Mouse (Mus musculus): ENCODE measurements around the gene Tuba4a.

Tuba4a gene

DNA sequence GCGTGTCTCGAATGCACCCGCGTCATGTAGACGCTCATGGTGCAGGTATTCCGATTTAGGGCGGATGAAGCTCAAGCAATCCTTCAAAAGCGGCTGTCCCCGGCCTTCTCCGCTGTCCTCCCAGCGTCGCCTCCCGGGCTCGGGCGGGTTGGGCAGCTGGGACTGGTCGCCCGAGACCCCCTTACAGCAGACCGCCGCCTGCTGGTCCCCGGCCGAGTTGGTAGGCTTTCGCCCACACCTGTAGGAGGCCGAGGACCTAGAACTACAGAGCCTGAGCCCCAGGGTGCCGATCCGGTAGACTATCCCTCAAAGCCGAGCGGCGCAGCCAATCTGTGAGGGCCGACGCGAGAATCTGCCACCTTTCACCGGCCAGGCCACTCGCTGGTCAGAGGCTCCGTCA lies at the start of gene Tuba4a:
TSS of gene Tuba4a (minus strand) at position 335 of the 400 bp plus-strand sequence.
- DNase-seq (ENCODE audit: extremely low spot score) = no peak

DNA sequence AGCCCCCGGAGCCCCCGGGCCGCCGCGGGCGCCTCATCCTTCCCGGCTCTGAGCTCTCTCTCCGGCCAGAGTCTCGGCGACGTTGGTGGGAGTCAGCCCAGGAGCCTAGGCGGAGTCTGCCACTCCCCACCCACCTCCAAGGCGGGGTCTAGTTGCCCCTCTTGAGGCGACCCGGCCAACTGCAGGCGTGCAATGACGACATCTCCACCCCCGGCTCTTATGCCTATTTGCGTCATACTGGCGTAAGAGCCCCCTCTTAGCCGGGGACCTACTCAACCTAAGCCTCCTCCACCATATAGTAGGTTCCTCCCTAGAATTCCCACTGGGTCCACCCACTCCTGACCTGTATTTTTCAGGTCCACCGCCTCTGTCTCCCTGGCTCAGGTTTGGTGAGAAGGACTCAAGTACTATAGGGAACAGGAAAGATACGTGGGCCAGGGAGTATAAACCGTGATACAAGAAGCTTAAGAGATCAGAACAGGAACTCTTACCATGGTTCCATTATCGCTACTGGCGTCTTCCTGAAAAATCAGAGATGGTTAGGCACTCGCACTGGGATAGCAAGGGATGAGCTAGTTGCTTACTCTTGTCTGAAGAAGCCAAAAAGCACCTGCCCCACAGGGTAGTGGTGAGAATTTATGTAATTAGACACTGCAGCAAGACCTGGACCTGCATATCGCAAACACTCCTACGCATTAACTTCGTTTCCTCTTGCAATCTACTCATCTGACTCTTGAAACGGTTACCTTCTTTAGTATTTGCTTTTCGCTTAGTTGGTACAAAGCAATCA lies 44.6 kb upstream of the Tuba4a start, which contains the start of gene Ptprn:
TSS of gene Ptprn (minus strand) at position 412 of the 790 bp plus-strand sequence.
- DNase-seq (ENCODE audit: extremely low spot score) = no peak

GRCm38 (mm10) chr1:75262969-75263951 lies 43.6 kb upstream of the Tuba4a start:
- DNase-seq (ENCODE audit: extremely low spot score) = peak; percentile 74

- no peak for DNase-seq (ENCODE audit: extremely low spot score)
These were observed 41.6 kb upstream of the Tuba4a start for GRCm38 (mm10) chr1:75261278-75261677.

DNA sequence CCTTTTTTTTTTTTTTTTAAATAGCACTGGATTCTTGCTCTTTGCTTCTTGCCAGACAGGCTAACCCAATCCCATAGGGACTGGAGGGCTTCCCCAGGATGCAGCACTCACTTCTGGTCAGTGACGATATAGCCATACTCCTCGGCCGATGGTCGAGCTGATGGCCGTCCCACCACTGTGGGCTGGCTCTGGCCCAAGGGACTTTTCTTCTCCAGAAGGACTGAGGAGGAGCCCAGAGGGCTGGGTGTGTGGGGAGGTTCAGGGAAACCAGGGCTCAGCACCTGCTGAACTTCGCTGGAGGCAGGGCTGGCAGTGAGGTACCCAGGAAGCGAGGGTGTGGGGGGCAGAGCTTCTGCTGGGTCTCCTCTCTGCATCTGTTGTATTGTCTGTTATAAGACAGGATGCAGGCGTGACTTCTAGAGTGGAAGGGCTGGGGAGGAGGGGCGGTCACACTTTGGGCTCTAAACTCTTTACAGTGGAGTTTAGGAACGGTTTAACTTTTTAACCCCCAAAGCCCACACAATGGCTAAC lies 35.9 kb upstream of the Tuba4a start:
- no peak for DNase-seq (ENCODE audit: extremely low spot score)

GRCm38 (mm10) chr1:75254625-75255013 lies 35.0 kb upstream of the Tuba4a start:
- no peak for DNase-seq (ENCODE audit: extremely low spot score)

GRCm38 (mm10) chr1:75253849-75254624 lies 34.4 kb upstream of the Tuba4a start:
- peak; percentile 73 for DNase-seq (ENCODE audit: extremely low spot score)

DNA sequence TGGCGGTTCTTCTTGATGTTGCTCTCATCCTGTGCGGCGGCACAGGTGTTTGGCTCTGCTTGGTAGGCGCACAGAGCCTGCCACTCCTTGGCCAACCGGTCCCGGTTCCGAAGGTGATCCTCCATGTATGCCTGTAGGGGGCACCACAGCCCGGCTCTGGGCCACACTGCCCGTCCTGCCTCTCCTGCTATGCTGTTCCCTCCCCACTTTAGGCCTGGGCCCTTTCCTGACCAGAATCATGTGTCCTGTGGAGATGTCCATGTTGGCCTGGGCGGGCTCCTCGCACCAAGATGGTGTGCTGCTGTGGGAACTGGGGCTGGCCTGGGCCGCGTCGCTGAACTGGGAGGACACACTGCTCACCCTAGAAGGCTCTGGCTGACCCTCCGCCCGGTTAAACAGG lies 33.4 kb upstream of the Tuba4a start:
- no peak for DNase-seq (ENCODE audit: extremely low spot score)

- DNase-seq (ENCODE audit: extremely low spot score) = no peak
These were observed 32.6 kb upstream of the Tuba4a start for GRCm38 (mm10) chr1:75252308-75252707.

DNA sequence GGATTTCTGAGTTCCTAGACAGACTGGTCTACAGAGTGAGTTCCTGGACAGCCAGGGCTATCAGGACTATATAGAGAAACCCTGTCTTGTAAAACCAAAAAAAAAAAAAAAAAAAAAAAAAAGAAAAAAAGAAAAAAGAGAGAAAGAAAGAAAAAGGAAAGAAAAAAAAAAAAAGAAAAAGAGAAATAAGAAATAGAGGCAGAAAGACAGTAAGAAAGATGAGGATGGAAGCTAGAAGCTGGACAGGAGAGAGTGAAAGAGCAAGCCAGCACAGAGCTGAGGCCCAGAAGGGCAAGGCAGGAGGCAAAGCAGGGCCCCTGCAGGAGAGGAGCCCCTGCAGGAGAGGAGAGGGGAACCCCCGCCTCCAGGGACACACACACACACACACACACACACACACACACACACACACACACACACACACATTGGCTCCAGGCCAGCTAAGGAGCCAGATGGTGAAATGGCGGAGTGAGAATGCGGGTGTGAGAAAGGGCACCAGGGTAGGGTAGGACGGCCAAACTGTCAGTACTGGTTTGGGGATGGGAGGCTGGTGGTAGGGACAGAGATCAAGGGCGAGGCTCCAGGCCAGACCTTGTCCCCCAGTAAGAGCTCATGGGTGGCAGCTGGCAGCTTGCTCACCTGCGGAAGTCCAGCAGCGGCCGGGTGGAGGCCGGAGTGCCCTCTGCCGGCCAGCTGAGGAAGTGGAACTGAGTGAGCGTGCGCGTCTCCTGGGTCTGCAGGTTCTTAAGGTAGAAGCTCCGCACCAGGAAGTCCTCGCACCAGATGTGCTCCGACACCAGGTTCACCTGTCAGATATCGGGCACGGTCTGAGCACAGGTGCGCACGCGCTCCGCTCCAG lies 31.7 kb upstream of the Tuba4a start:
- peak; percentile 74 for DNase-seq (ENCODE audit: extremely low spot score)

- no peak for DNase-seq (ENCODE audit: extremely low spot score)
These were observed 30.8 kb upstream of the Tuba4a start for GRCm38 (mm10) chr1:75250498-75250897.

DNA sequence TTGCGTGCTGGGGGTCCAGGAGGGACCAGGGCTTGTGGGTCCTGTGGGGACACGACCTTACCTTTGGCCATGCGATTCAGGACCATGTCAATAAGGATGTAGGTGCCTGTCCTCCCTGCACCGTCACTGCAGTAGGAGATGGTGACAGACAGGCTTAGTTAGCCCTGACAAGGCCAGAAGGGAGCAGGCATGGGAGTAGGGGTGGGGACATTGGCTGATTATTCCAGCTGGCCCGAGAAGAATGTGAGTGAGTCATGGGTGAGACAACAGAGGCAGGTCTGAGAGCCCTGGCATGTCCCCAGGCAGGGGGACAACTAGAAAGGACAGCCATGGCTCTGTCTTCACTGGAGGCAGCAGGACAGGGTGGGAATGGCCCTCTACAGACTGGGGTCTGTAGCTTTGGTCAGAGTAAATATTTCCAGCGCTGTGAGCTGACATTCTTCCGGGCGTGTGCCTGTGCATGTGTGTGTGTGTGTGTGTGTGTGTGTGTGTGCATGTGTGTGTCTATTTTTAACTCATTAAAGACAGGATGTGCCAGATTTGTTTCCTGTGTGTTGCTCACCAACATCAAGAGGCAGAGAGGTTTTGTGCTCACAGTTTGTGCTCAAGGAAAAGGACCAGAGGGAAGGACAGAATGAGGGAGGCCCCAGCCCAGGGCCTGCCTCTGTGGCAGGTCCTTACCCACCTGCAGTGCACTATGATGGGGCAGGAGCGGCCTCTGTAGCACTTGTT lies 28.5 kb upstream of the Tuba4a start:
- no peak for DNase-seq (ENCODE audit: extremely low spot score)

- DNase-seq (ENCODE audit: extremely low spot score) = no peak
These were observed 27.6 kb upstream of the Tuba4a start for GRCm38 (mm10) chr1:75247071-75247930.

DNA sequence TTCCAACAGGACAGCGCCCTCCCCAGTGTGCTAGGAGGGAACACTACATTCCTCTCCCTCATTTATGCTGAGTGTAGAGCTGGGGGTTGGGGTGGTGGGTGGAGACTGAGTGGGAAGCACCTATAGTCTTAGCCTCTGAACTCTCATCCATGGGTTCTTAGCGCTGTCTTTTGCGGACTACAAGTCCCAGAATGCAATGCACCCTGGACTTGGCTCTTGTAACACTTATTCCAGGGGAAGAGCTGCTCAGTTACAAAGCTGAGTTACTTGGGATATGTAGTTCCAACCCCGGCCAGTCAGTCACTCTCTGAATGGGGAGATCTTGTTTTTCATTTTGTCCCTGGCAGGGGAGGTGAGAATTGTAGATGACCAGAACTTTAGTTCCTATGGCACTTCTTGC lies 25.2 kb upstream of the Tuba4a start:
- DNase-seq (ENCODE audit: extremely low spot score) = peak; percentile 45

DNA sequence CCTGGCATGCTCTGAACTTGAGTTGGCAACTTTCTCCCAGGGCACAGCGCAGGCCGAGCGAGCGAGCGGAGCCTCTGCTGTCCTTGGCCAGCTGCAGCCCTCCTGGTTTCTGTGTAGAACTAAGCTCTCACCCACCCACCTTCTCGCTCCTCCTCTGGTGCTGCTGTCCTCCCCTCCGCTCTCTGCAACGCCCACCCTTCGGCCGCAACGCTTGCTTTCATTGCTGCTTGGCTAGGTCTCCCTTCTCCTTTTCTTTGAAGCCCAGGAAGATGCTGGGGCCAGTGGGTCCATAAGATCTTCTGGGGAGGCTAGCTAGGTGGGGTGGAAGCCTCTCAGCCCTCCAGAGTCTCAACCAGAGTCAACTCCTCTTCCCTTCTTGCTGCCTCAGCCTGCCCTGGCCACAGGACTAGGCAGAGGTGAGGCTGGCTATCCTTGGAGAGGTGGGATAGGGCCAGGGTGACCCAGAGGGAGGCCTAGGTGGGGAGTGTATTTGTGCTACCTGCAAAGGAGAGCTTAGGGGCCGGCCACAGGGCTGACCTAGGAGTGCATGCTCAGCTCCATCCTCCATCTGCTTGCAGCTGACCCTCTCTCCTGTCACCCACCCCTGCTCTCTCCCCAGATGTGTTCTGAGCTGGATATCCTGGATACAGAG lies 24.6 kb upstream of the Tuba4a start:
- no peak for DNase-seq (ENCODE audit: extremely low spot score)

DNA sequence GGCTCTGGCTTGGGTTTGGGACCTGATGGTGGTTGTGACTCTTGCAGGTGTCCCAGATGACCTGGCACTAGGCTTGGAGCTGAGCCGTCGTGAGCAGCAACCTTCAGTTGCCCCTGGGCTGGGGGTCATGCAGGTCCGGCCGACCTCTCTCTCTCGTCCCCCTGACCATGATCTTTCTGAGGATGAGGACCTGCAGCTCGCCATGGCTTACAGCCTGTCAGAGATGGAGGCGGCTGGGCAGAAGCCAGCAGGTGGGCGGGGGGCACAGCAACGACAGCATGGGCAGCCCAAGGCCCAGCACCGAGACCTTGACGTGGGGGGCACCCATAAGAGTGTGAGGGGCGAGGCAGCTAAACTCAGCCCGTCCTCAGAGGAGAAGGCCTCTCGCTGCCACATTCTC lies 23.7 kb upstream of the Tuba4a start:
- DNase-seq (ENCODE audit: extremely low spot score) = no peak

GRCm38 (mm10) chr1:75239591-75239990 lies 19.9 kb upstream of the Tuba4a start:
- DNase-seq (ENCODE audit: extremely low spot score) = no peak
